Mouse (Mus musculus): ENCODE measurements around the gene Eif2ak4. TPM values are rescaled to one million over a fixed set of nuclear protein-coding genes. Genes with fewer than 3 reads are reported as not detected.
A peak's percentile ranks its signal among the peaks of the same experiment; 100 is the strongest.

The Eif2ak4 gene
- polyA plus RNA-seq, 1 experiment from 2014 or later = 3.1 TPM

DNA sequence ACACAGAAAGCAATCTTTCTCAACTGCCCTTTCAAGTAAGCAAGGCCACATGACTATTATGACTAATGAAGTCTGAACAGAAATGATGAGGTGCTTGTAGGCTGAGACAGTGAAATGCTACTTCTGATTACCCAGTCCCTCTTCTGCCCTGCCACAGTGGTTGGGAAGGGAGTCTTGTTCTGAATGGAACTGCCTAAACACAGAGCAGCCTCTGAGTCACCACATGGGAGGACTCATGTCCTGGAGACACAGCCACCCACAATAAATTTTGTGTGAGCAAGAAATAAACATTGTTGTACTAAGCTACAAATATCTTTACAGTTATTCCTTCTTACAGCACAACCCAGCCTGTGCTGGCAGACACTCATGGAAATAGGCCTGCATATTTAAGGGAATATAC is 12.5 kb upstream of the Eif2ak4 start:
- ATAC-seq (no peak), DNase-seq (no peak)
- Histone ChIP-seq H3K27me3 (ENCODE audit: insufficient read depth, low read length) (peaks cover 23% of the 10 kb centered on the region), H3K4me2 (ENCODE audit: low read depth, low read length) (no peak overlapping the region), H3K36me3 (replicated peaks; ENCODE audit: insufficient read depth, low read length) (no peaks in the 10 kb centered on the region), H3K4me1 (ENCODE audit: insufficient read depth) (peaks cover 16% of the 10 kb centered on the region), H3K9me3 (ENCODE audit: low read length) (no peaks in the 10 kb centered on the region), H3K27ac (ENCODE audit: low read depth) (no peak overlapping the region), H3K9ac (replicated peaks) (no peak overlapping the region), H3K4me3 (ENCODE audit: low read depth, low read length) (no peak overlapping the region)
- no peak for TF ChIP-seq EP300 (IDR thresholded peaks at IDR 0.05; ENCODE audit: low read depth)
- no peak for TF ChIP-seq CTCF (IDR thresholded peaks at IDR 0.05; ENCODE audit: low read depth)

DNA sequence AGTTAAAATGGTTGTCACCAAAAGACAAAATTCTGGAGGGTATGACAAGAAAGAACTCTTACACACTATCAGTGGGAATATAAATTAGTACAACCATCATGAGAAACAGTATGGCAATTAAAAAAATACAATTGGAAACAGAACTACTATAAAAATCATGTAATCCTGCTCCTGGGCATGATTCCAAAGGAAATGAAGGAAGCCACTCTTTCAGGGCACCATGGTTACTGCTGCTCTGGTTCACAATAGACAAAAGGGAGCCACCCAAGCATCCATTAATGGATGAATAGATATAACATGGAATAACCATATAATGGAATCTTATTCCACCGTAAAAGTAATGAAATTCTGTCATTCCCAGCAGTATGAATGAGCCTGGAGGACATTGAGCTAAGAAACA is 8.7 kb upstream of the Eif2ak4 start:
- TF ChIP-seq CTCF (IDR thresholded peaks at IDR 0.05; ENCODE audit: low read depth) (no peak), EP300 (IDR thresholded peaks at IDR 0.05; ENCODE audit: low read depth) (no peak)
- H3K27ac ChIP-seq (ENCODE audit: low read depth) = no peak overlapping the region
- H3K4me2 ChIP-seq (ENCODE audit: low read depth, low read length) = no peak overlapping the region
- no peak overlapping the region for H3K4me3 ChIP-seq (ENCODE audit: low read depth, low read length)
- no peaks in the 10 kb centered on the region for H3K4me1 ChIP-seq (ENCODE audit: insufficient read depth)
- WGBS (ENCODE audit: insufficient replicate concordance) = 60% methylated on average over 1 of the region's 1 CpGs
- H3K27me3 ChIP-seq (ENCODE audit: insufficient read depth, low read length) = no peaks in the 10 kb centered on the region
- no peaks in the 10 kb centered on the region for H3K36me3 ChIP-seq (replicated peaks; ENCODE audit: insufficient read depth, low read length)
- DNase-seq = no peak
- H3K9me3 ChIP-seq (ENCODE audit: low read length) = no peaks in the 10 kb centered on the region
- H3K9ac ChIP-seq (replicated peaks) = no peak overlapping the region
- no peak for ATAC-seq

DNA sequence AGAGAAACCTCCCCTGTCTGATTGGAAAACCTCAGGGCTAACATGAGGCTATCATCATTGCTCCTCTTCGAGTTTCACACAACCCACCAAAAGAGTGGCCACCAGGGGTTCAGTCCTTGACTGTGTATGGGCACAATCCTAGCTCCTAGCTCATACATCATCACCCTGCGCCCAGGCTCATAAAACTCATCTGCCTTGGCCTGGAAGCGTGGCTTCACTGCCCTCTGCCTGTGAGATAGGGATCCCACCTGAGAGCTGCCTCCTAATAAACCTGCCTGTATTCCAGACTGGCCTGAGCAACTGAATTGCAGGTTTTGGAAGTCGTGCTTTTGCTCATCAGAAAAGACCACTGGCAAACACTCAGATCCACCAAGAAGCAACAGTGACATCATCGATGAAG is 5.0 kb upstream of the Eif2ak4 start:
- TF ChIP-seq CTCF (IDR thresholded peaks at IDR 0.05; ENCODE audit: low read depth) (peak; percentile 18; the same call in 1 of the 2 replicates), EP300 (IDR thresholded peaks at IDR 0.05; ENCODE audit: low read depth) (no peak)
- no peak overlapping the region for H3K9ac ChIP-seq (replicated peaks)
- H3K27ac ChIP-seq (ENCODE audit: low read depth) = no peak overlapping the region
- no peak for DNase-seq
- ATAC-seq = no peak
- H3K4me1 ChIP-seq (ENCODE audit: insufficient read depth) = 0 out of 2 replicates have a peak, but pooled peaks cover 4% of the 10 kb centered on the region
- no peaks in the 10 kb centered on the region for H3K36me3 ChIP-seq (replicated peaks; ENCODE audit: insufficient read depth, low read length)
- no peak overlapping the region for H3K4me3 ChIP-seq (ENCODE audit: low read depth, low read length)
- no peaks in the 10 kb centered on the region for H3K27me3 ChIP-seq (ENCODE audit: insufficient read depth, low read length)
- H3K4me2 ChIP-seq (ENCODE audit: low read depth, low read length) = no peak overlapping the region
- WGBS (ENCODE audit: insufficient replicate concordance) = 64% methylated on average over 5 of the region's 5 CpGs
- H3K9me3 ChIP-seq (ENCODE audit: low read length) = no peaks in the 10 kb centered on the region

DNA sequence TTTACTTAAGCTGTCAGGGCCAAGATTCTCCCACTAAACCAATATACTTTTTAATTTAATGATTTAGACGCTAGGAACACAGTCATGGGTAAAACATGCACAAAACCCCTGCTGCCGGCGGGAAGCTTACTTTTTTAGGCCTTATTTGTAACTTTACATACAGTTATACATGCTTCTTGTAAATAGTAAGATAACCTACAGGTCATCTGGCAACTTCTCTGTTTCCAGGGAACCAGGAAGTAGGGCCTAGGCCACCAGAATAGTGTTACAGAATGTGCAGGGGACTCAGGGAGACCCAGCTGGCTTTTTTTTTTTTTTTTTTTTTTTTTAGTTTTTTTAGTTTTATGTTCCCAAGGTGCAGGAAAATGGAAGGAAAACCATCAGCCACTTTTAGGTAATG is 1.2 kb downstream of the Eif2ak4 start:
- H3K4me1 ChIP-seq (ENCODE audit: insufficient read depth) = peaks cover 21% of the 10 kb centered on the region
- no peak for TF ChIP-seq CTCF (IDR thresholded peaks at IDR 0.05; ENCODE audit: low read depth)
- no peak for TF ChIP-seq EP300 (IDR thresholded peaks at IDR 0.05; ENCODE audit: low read depth)
- H3K9ac ChIP-seq (replicated peaks) = peak overlapping the region; percentile 86
- no peaks in the 10 kb centered on the region for H3K36me3 ChIP-seq (replicated peaks; ENCODE audit: insufficient read depth, low read length)
- H3K9me3 ChIP-seq (ENCODE audit: low read length) = no peaks in the 10 kb centered on the region
- peak overlapping the region; percentile 90 for H3K4me2 ChIP-seq (ENCODE audit: low read depth, low read length)
- H3K27ac ChIP-seq (ENCODE audit: low read depth) = peak overlapping the region; percentile 96
- H3K4me3 ChIP-seq (ENCODE audit: low read depth, low read length) = peak overlapping the region; percentile 85
- WGBS (ENCODE audit: insufficient replicate concordance) = 30% methylated on average over 3 of the region's 3 CpGs
- DNase-seq = no peak
- H3K27me3 ChIP-seq (ENCODE audit: insufficient read depth, low read length) = no peaks in the 10 kb centered on the region
- no peak for ATAC-seq

DNA sequence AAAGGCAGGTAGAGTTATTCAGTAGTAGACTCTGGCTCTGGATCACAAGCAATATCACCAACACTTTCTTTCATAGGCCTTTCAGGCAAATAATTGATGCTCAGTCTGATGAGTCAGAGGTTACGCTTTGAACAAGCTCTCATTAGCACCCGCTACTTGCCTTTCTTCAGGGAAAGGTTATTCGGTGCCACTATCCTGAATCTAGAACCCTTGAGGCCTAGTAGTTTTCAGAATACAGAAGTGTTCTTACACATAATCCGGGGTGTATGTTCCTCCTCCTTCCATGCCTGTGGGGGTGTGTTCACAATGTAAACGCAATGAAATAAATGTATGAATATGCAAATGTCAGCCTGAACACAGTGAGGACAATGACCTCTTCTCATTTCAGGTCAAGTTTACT is 1.7 kb downstream of the Eif2ak4 start:
- no peaks in the 10 kb centered on the region for H3K9me3 ChIP-seq (ENCODE audit: low read length)
- H3K9ac ChIP-seq (replicated peaks) = peak overlapping the region; percentile 86; the same call in 1 of the 2 replicates
- TF ChIP-seq CTCF (IDR thresholded peaks at IDR 0.05; ENCODE audit: low read depth) (no peak), EP300 (IDR thresholded peaks at IDR 0.05; ENCODE audit: low read depth) (no peak)
- H3K4me1 ChIP-seq (ENCODE audit: insufficient read depth) = peaks cover 21% of the 10 kb centered on the region
- 73% methylated on average over 5 of the region's 5 CpGs for WGBS (ENCODE audit: insufficient replicate concordance)
- H3K4me3 ChIP-seq (ENCODE audit: low read depth, low read length) = no peak overlapping the region
- H3K27me3 ChIP-seq (ENCODE audit: insufficient read depth, low read length) = no peaks in the 10 kb centered on the region
- no peak for ATAC-seq
- H3K27ac ChIP-seq (ENCODE audit: low read depth) = peak overlapping the region; percentile 96
- no peaks in the 10 kb centered on the region for H3K36me3 ChIP-seq (replicated peaks; ENCODE audit: insufficient read depth, low read length)
- H3K4me2 ChIP-seq (ENCODE audit: low read depth, low read length) = peak overlapping the region; percentile 90
- no peak for DNase-seq

DNA sequence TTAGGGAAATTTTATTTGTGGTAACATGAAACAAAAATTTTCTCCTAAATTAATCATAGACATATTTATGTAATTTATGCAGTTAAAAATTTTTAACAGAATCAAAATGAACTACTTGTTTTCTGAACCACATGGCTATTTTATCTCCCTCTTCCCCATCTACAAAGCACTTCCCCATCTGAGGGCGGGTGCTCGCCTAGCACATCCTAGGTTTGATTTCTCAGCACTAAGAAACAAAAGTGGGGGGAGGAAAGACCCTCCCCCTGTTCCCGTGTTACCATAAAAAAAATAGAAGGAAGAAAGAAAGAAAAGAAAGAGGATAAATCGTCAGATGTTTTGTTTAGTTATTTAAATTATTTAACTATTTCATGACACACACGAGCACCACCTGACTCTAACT is 2.8 kb downstream of the Eif2ak4 start:
- peaks cover 21% of the 10 kb centered on the region for H3K4me1 ChIP-seq (ENCODE audit: insufficient read depth)
- DNase-seq (no peak), ATAC-seq (no peak)
- no peak overlapping the region for H3K4me3 ChIP-seq (ENCODE audit: low read depth, low read length)
- no peaks in the 10 kb centered on the region for H3K9me3 ChIP-seq (ENCODE audit: low read length)
- H3K4me2 ChIP-seq (ENCODE audit: low read depth, low read length) = no peak overlapping the region
- H3K36me3 ChIP-seq (replicated peaks; ENCODE audit: insufficient read depth, low read length) = no peaks in the 10 kb centered on the region
- no peak overlapping the region for H3K9ac ChIP-seq (replicated peaks)
- H3K27me3 ChIP-seq (ENCODE audit: insufficient read depth, low read length) = no peaks in the 10 kb centered on the region
- H3K27ac ChIP-seq (ENCODE audit: low read depth) = no peak overlapping the region
- 39% methylated on average over 5 of the region's 5 CpGs for WGBS (ENCODE audit: insufficient replicate concordance)
- TF ChIP-seq EP300 (IDR thresholded peaks at IDR 0.05; ENCODE audit: low read depth) (no peak), CTCF (IDR thresholded peaks at IDR 0.05; ENCODE audit: low read depth) (no peak)

DNA sequence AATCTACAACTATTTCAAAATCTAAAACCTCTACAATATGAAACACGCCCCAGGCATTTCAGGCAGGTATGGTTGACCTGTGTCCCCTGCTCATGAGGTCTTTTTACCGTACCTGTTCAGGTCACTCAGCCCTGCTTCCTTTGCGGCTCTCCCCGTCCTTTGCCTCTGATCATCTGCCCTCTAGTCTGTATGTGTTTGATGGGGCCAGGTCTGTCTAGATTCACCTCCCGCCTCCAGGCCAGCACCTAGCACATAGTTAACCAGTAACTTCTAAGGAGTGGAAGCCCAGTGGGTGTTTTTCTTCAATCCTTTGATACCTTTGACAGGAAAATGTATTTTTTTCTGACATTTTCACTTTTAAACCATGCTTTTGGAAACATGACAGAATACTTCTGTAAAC is 11.3 kb downstream of the Eif2ak4 start:
- ATAC-seq = peak; percentile 64; the same call in 1 of the 2 replicates
- Histone ChIP-seq H3K27ac (ENCODE audit: low read depth) (no peak overlapping the region), H3K4me3 (ENCODE audit: low read depth, low read length) (no peak overlapping the region), H3K36me3 (replicated peaks; ENCODE audit: insufficient read depth, low read length) (peaks cover 7% of the 10 kb centered on the region), H3K9ac (replicated peaks) (no peak overlapping the region), H3K9me3 (ENCODE audit: low read length) (no peaks in the 10 kb centered on the region), H3K4me2 (ENCODE audit: low read depth, low read length) (peak overlapping the region; percentile 5; the same call in 1 of the 2 replicates), H3K27me3 (ENCODE audit: insufficient read depth, low read length) (no peaks in the 10 kb centered on the region), H3K4me1 (ENCODE audit: insufficient read depth) (peaks cover 2% of the 10 kb centered on the region)
- no peak for TF ChIP-seq CTCF (IDR thresholded peaks at IDR 0.05; ENCODE audit: low read depth)
- no peak for TF ChIP-seq EP300 (IDR thresholded peaks at IDR 0.05; ENCODE audit: low read depth)
- WGBS (ENCODE audit: insufficient replicate concordance) = 61% methylated on average over 5 of the region's 5 CpGs
- DNase-seq = peak; percentile 22

All from liver, postnatal 0 days (tissue).